Mouse (Mus musculus) ovary, adult 10 weeks (tissue): ENCODE measurements around the gene Gm45717. TPM values are rescaled to one million over a fixed set of nuclear protein-coding genes. Genes with fewer than 3 reads are reported as not detected.

Source experiments
- polyA plus RNA-seq: library from polyadenylated mRNA; stranded (reverse); fragments of 350-450 nt; fragmentation: Illumina TruSeq; extraction: RNeasy Lipid Tissue Mini Kit (QIAGEN cat#74804); gene quantifications from one replicate; pipeline ENCODE4 v1.2.3, GENCODE M21; 2014

The Gm45717 gene
- not detected for polyA plus RNA-seq

DNA sequence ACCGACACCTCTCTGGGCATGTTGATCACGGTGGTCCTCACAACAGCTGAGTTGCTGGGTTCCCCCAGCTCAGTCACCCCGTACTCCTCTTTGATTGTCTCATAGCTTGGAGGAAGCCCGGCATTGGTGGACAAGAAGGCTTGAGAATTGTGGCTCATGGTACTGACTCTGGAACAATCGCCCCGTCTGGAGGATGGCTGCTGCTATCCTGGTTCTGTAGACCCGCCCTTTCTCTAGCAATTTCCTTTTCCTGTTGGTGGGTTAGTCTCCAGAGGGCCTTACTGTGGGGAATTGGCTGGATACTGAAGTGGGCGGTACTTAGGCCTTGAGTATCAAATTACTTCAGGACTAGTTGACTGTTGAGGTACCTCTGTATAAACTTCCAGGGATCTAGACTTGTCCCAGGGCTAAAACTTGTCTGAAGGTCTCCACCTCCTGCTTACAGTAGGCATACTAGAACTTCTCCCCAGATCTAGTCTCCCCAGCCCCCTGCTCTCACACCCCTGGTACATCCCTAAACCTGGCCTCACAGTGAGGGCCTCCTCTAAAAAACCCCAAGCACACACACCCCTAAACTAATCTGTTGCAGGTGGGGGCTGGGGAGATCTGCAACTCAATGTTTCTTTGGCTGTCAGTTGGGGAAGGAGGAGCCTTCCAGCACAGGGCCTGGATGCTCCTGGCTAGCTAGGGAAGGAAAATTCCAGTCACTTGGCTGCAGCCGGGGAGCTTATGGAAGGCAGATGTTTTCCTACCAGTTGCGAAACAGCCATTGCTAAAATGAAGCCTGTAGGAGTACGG is at the start of gene Gm45717, which contains the start of gene Ifitm2:
Gm45717 (minus strand) TSS at position 180 of the 798 bp plus-strand sequence.
Ifitm2 (minus strand) TSS at position 230 of the 798 bp plus-strand sequence.

DNA sequence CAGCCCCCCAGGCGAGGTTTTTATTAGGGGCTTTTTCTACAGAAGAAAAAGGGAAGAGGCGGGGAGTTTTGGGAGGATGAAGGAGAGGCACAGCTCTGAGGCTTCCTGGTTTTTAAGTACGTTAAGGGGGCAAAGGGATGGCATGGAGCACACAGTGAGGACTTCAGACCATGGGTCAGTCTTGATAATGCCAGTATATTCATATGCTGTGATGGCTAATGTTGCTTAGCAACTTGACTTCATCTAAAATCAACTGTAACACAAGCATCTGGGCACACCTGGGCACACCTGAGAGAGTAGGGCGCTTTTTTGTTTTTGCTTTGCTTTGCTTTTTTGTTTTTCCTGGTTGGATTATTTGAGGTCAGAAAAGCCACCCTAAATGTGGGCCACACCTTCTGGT is 11.2 kb upstream of the Gm45717 start, which contains the start of gene Ifitm1:
Ifitm1 (plus strand) TSS at position 301 of the 400 bp plus-strand sequence.

DNA sequence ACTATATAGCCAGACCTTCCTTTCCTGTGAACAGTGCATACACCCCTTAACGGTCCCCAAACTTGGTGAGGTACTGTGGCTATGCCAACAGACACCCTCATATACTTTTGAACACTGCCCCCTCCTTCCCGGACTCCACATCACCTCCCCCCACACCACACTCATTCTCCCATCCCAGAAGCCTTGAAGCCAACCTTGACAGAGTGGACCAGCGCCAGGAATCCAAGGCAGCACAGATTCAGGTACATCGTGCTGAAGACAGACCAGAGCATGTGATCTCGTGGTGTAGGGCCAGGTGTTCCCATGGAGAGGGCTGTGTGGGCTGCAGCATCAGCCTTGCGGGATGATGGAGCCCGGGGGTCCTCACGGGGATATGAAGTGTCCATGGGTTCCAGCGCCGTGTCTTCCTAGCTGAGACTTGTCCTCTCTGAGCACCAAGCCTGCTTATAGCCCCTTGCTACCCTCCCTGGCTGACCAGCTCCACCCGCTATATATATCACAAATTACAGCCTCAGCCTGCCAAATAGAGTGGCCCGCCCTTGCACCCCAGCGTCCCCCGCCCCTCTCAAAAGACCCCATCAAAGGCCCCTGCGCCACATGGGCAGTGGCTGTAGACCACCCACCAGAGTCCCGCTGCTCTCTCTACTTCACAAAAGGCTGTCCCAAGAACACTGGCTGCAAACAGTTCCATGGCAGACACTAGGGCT is 5.8 kb downstream of the Gm45717 start, which contains the start of gene Ifitm5:
Ifitm5 (minus strand) TSS at position 468 of the 707 bp plus-strand sequence.

DNA sequence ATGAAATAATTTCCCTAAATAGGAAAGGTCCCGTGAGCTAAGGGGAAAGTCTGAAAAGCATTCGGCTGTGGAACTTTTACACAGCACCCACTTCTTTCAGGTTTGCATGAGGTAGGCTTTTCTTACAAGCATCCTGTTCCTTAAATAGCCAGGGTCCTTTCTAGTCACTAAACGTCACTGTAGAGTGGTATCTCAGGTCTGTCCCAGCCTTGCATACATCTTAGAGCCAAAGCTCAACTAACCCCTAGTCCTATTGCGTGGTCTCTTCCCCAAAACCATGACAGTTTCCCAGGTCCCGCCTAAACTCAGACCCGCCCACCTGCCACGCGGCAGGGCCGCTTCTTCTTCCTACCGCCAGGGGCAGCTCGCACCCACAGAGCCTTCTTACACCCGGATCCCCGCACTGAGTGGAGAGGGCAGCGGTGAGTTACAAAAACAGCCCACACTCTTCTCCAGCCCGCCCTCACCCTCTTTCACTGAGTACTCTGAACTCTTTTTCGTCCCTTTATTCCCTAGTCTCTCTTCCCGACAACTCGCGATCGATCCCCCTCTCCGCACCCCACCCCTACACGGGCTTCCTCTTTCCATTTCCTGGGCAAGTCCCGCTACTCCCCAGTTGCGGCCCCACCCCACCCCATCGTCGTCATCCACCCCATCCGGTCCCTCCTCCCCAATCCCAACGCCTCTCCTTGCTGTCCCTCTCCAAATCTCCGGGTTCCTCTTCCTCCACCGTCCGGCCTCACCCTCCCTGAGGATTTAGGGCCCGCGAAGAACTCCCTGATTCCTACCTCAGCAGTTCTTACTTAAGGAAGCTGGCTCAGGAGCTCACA is 14.3 kb downstream of the Gm45717 start, which contains the start of gene Pgghg:
Pgghg (plus strand) TSS at position 170 of the 830 bp plus-strand sequence.

DNA sequence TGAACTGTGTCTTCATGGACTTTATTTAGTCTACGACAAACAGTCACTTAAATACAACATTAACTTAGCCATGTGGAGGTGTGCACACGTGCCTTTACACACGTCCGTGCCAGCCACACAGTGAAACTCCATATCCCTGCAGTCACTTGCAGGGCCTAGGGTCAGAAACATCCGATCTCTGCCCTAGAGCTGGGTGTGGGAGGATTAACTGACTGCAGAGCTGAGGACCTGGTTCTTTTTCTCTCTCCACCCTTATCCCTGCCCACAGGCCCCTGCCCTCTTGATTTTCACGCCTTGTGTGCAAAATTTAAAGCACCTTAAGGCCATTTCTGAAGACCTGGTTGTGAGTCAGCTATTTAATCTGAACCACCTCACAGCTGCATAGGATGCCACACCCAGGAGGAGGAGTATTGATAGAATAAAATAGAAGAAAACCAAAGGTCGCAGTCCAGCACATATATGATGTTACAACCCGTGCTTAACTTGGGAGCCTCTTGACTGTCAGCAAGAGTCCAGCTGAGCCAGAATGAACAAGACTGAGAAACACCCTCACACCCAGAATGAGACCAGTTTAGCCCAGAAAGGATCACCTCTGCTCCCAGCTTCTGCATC is 35.2 kb downstream of the Gm45717 start, which contains the start of gene Nlrp6:
Nlrp6 (plus strand) TSS at position 485 of the 612 bp plus-strand sequence.

DNA sequence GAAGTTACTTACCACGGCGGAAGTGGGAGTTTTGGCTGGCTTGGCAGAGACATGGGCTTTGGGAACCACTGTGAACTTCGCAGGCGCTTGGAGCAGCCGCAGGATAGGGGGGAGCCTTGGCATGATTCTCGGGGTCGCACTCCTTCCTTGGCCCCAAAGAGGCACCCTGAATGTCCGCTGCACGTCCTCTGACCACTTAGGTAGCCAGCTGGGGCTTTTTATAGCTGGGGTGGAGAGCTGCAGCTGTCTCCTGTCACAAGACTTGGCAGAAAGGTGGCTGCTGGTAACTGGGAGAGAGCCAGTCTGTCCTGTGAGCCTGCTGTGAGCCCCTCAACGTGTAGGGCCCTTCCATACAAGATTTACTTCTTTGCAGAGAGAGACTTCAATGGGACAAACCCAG is 55.5 kb downstream of the Gm45717 start, which contains the start of gene Cox8b:
Cox8b (minus strand) TSS at position 227 of the 400 bp plus-strand sequence.

Other genes with a start within 250 kb of the Gm45717 start
- gene Cyp2e1, start 192.2 kb downstream of the Gm45717 start, polyA plus RNA-seq = 42.0 TPM
- not detected for gene Syce1, start 168.1 kb downstream of the Gm45717 start, polyA plus RNA-seq
- 0.91 TPM for gene Zfp941, start 133.8 kb downstream of the Gm45717 start, polyA plus RNA-seq
- gene Urah, start 120.9 kb downstream of the Gm45717 start, polyA plus RNA-seq = 1.1 TPM
- not detected for gene Scgb1c1, start 110.4 kb downstream of the Gm45717 start, polyA plus RNA-seq
- gene Odf3, start 108.1 kb downstream of the Gm45717 start, polyA plus RNA-seq = not detected
- not detected for gene Gm45785, start 99.6 kb downstream of the Gm45717 start, polyA plus RNA-seq
- 3.4 TPM for gene Ric8a, start 99.0 kb downstream of the Gm45717 start, polyA plus RNA-seq
- 1.5 TPM for gene Bet1l, start 98.4 kb downstream of the Gm45717 start, polyA plus RNA-seq
- gene Psmd13, start 74.0 kb downstream of the Gm45717 start, polyA plus RNA-seq = 107 TPM
- 1.9 TPM for gene Sirt3, start 73.6 kb downstream of the Gm45717 start, polyA plus RNA-seq
- gene Cox8b, start 55.5 kb downstream of the Gm45717 start, polyA plus RNA-seq = not detected
- not detected for gene Nlrp6, start 35.0 kb downstream of the Gm45717 start, polyA plus RNA-seq
- 1.5 TPM for gene Pgghg, start 14.5 kb downstream of the Gm45717 start, polyA plus RNA-seq
- not detected for gene Ifitm5, start 5.6 kb downstream of the Gm45717 start, polyA plus RNA-seq
- gene Ifitm2, start 50 bp upstream of the Gm45717 start, polyA plus RNA-seq = 100 TPM
- gene Ifitm1, start 11.3 kb upstream of the Gm45717 start, polyA plus RNA-seq = 17.8 TPM
- 13.0 TPM for gene Ifitm3, start 54.8 kb upstream of the Gm45717 start, polyA plus RNA-seq
- gene Ifitm6, start 62.0 kb upstream of the Gm45717 start, polyA plus RNA-seq = 3.7 TPM
- not detected for gene Gm17387, start 73.2 kb upstream of the Gm45717 start, polyA plus RNA-seq
- gene B4galnt4, start 105.2 kb upstream of the Gm45717 start, polyA plus RNA-seq = not detected
- gene Pkp3, start 122.3 kb upstream of the Gm45717 start, polyA plus RNA-seq = not detected
- gene Sigirr, start 144.6 kb upstream of the Gm45717 start, polyA plus RNA-seq = not detected
- gene Ano9, start 161.9 kb upstream of the Gm45717 start, polyA plus RNA-seq = not detected
- 21.8 TPM for gene Ptdss2, start 166.4 kb upstream of the Gm45717 start, polyA plus RNA-seq
- 1.00 TPM for gene Rnh1, start 216.9 kb upstream of the Gm45717 start, polyA plus RNA-seq
- gene Hras, start 238.1 kb upstream of the Gm45717 start, polyA plus RNA-seq = 3.6 TPM
- 0.77 TPM for gene Lrrc56, start 238.2 kb upstream of the Gm45717 start, polyA plus RNA-seq